Comparison of ENCODE assay signal across 10 mouse cellular contexts in the genomic region with DNA sequence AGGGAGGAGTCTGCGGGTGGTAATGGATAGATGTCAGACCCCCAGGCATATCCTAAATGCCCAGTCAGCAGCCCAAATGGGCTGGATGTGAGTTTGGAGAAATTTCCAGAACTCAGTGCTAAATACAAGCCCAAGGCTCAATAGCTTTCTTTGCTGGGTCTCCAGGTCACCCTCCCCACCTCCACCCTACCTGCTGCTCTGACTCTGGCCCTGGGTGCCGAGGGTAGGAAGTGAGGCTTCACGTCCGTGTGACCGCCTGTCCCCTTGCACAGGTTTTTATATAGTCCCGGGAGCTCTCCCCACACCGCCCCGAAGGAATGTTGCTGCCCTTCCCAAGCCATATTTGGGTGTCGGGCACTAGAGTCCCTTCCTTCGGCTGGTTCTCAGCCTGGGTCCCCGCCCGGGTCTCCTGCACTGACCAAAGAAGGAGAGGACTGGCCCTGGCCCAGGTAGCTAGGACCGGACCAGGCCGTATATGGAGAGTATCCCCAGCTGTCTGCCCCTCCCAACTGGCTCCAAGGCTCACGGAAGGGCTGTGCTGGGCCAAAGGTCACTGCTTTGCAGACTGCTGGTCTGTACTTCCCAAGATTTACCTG. TPM values are rescaled to one million over a fixed set of nuclear protein-coding genes. Genes with fewer than 3 reads are reported as not detected.
A peak's percentile ranks its signal among the peaks of the same experiment; 100 is the strongest.
DNase-seq lines count a peak whose midpoint lies in the region; ATAC-seq and TF ChIP-seq lines count a peak whose summit lies in the region.
"Had no signal": no experiment of that assay in that cellular context is flagged by ENCODE, and none has a peak within 500 bp of the region (broad histone marks: within the 10 kb centered on the region; RNA-seq: fewer than 3 reads in every experiment).

A gene (minus strand): TSS at position 250 of the 596 bp plus-strand sequence.

- in situ Hi-C loops in ES-E14 (cut with MboI; ENCODE audit: low sequenced_read_pairs in 2 of 2, unreplicated experiment in 2 of 2): no loop called here

- H3K27me3 ChIP-seq in kidney, embryonic 16.5 days (ENCODE audit: insufficient read depth, low read length): peaks cover 65% of the 10 kb centered on the region
- H3K27me3 ChIP-seq in intestine, postnatal 0 days (replicated peaks; ENCODE audit: control insufficient read depth, insufficient read depth, low read length): peaks cover 51% of the 10 kb centered on the region

- WGBS in kidney, embryonic 16.5 days: 21% methylated on average over 15 of the region's 15 CpGs
- WGBS in intestine, postnatal 0 days: 9% methylated on average over 15 of the region's 15 CpGs

- no peak within 1 kb of the TSS for H3K4me3 ChIP-seq in kidney, embryonic 16.5 days (ENCODE audit: low read length)
- no peak within 1 kb of the TSS for H3K4me3 ChIP-seq in ES-E14 (ENCODE audit: insufficient read depth in 1 of 2, low read depth in 1 of 2, low read length in 2 of 2, poor library complexity in 1 of 2, severe bottlenecking in 1 of 2)
- no peak within 1 kb of the TSS for H3K4me3 ChIP-seq in intestine, postnatal 0 days (ENCODE audit: low read depth, low read length)

- peaks cover 5% of the 10 kb centered on the region; the same call in 1 of the 2 replicates for H3K4me1 ChIP-seq in kidney, embryonic 16.5 days (ENCODE audit: insufficient read depth, low read length)
- H3K4me1 ChIP-seq in ES-E14 (ENCODE audit: control insufficient read depth in 2 of 2, insufficient read depth in 2 of 2, low read length in 2 of 2, poor library complexity in 1 of 2): peaks cover 3 to 12% of the 10 kb centered on the region in 2 experiments; a peak in 3 of 4 replicates
- no peaks in the 10 kb centered on the region for H3K4me1 ChIP-seq in intestine, postnatal 0 days (replicated peaks; ENCODE audit: control insufficient read depth, insufficient read depth, low read length)

- intact Hi-C loops in gastrocnemius, postnatal 14 days (cut with DNase I; ENCODE audit: low total_unique reads): no loop called here

- ATAC-seq in kidney, embryonic 16.5 days (ENCODE audit: low FRiP score, low TSS enrichment): no peak
- ATAC-seq in intestine, postnatal 0 days: no peak

- no peaks in the 10 kb centered on the region for H3K9me3 ChIP-seq in kidney, embryonic 16.5 days (ENCODE audit: low read length)
- H3K9me3 ChIP-seq in ES-E14 (ENCODE audit: control insufficient read depth, insufficient read depth, low read depth, low read length): no peaks in the 10 kb centered on the region
- no peaks in the 10 kb centered on the region for H3K9me3 ChIP-seq in intestine, postnatal 0 days (ENCODE audit: control insufficient read depth)

- no peak within 1 kb of the TSS for H3K4me2 ChIP-seq in kidney, embryonic 16.5 days (replicated peaks; ENCODE audit: low read depth, low read length)
- peak within 1 kb of the TSS; percentile 46 for H3K4me2 ChIP-seq in intestine, postnatal 0 days (replicated peaks; ENCODE audit: low read depth)

- no peak for TF ChIP-seq CTCF in intestine, postnatal 0 days (IDR thresholded peaks at IDR 0.05; ENCODE audit: low read depth)

- no peak for DNase-seq in kidney, postnatal 10 days
- no peak for DNase-seq in ES-E14 (ENCODE audit: low read depth, low spot score)
- peak; percentile 89 for DNase-seq in gastrocnemius, postnatal 14 days
- no peak for DNase-seq in Muller cell, postnatal 12 days (ENCODE audit: inconsistent ontology term)
- DNase-seq in retina, postnatal 1 day: no peak
- DNase-seq in thymus, postnatal 25 days: no peak
- DNase-seq: cerebellum, adult 9-10 months had no signal

- H3K36me3 ChIP-seq in kidney, embryonic 16.5 days (ENCODE audit: insufficient read depth, low read length): no peaks in the 10 kb centered on the region; the same call in 1 of the 2 replicates
- H3K36me3 ChIP-seq in ES-E14 (ENCODE audit: control insufficient read depth, insufficient read depth, low read length, poor library complexity, severe bottlenecking): peaks cover 3% of the 10 kb centered on the region
- H3K36me3 ChIP-seq in intestine, postnatal 0 days (ENCODE audit: control insufficient read depth, insufficient read depth): no peaks in the 10 kb centered on the region

- H3K9ac ChIP-seq in kidney, embryonic 16.5 days (replicated peaks; ENCODE audit: low read length): no peak within 1 kb of the TSS
- no peak within 1 kb of the TSS for H3K9ac ChIP-seq in ES-E14 (ENCODE audit: insufficient read depth, low read depth, low read length, poor library complexity, severe bottlenecking)
- H3K9ac ChIP-seq in intestine, postnatal 0 days (ENCODE audit: low read depth, low read length): no peak within 1 kb of the TSS

- no peak within 1 kb of the TSS for H3K27ac ChIP-seq in kidney, embryonic 16.5 days (ENCODE audit: low read length)
- no peak within 1 kb of the TSS for H3K27ac ChIP-seq in ES-E14 (ENCODE audit: insufficient read depth, low read depth, low read length, poor library complexity, severe bottlenecking)
- H3K27ac ChIP-seq in intestine, postnatal 0 days (ENCODE audit: low read depth, low read length): no peak within 1 kb of the TSS

TF ChIP-seq in ES-E14, 5 proteins besides CTCF, POLR2A, EP300 and RAD21:
- TF ChIP-seq HCFC1 (IDR thresholded peaks at IDR 0.05; ENCODE audit: borderline replicate concordance, insufficient read depth, low read length) (no peak), ZNF384 (IDR thresholded peaks at IDR 0.05; ENCODE audit: low read depth, low read length) (no peak), MAFK (IDR thresholded peaks at IDR 0.05; ENCODE audit: insufficient read depth, low read depth, low read length) (no peak), CHD2 (IDR thresholded peaks at IDR 0.05; ENCODE audit: low read depth, low read length) (no peak), ZC3H11A (IDR thresholded peaks at IDR 0.05; ENCODE audit: borderline replicate concordance, low read depth, low read length) (no peak)

RNA-seq across cellular contexts. Expression of the gene that starts here (rescaled TPM):
- 58.8 and 166 TPM in 2 replicates for polyA plus RNA-seq in kidney, embryonic 16.5 days (2015; fragmentation: Nextera tagmentation; extraction: Ambion mirVana)
- 33.9 and 54.5 TPM in 2 replicates for total RNA-seq in ES-E14 (2012; rRNA removed)
- over 10,000 TPM; 58,912 to 62,167 TPM for total RNA-seq in gastrocnemius, postnatal 14 days (2021)
- polyA plus RNA-seq in intestine, postnatal 0 days (2015; fragmentation: Nextera tagmentation; extraction: Ambion mirVana): 2.7 and 7.6 TPM in 2 replicates
- total RNA-seq: monocyte, adult 5-6 weeks had no signal

Comparison
In these comparisons a context has a peak if more than half of its experiments do, and no peak if none do; other contexts are left out.
1. RNA of the gene that starts here (total RNA-seq): 58,912 to 62,167 TPM in gastrocnemius, postnatal 14 days; 33.9 to 54.5 TPM in ES-E14; every median in the first group is over 1,000 times any median in the second.